Mouse (Mus musculus) kidney, embryonic 14.5 days (tissue): ENCODE data around the gene Car12. TPM values are rescaled to one million over a fixed set of nuclear protein-coding genes. Genes with fewer than 3 reads are reported as not detected.

Source experiments
- polyA plus RNA-seq: library from polyadenylated mRNA; unstranded; fragments of >200 nt; fragmentation: Nextera tagmentation; extraction: Ambion mirVana; gene quantifications from 2 replicates; pipeline ENCODE4 v1.2.1, GENCODE M21; 2014

Gene Car12
- polyA plus RNA-seq, 1 experiment from 2014 or later = 4.2 TPM

Other genes with a start within 250 kb of the Car12 start
- 1.8 and 2.3 TPM in 2 replicates for gene Fbxl22, start 199.1 kb upstream of the Car12 start, polyA plus RNA-seq
- 51.7 and 83.6 TPM in 2 replicates for gene Usp3, start 120.5 kb upstream of the Car12 start, polyA plus RNA-seq
- gene Aph1b, start 81.8 kb downstream of the Car12 start, polyA plus RNA-seq = 6.0 and 13.8 TPM in 2 replicates
- gene Gm10647, start 83.4 kb downstream of the Car12 start, polyA plus RNA-seq = 0.40 and 0.81 TPM in 2 replicates
- gene Aph1c, start 121.0 kb downstream of the Car12 start, polyA plus RNA-seq = 3.3 and 4.7 TPM in 2 replicates
- 18.0 and 27.3 TPM in 2 replicates for gene Rab8b, start 206.0 kb downstream of the Car12 start, polyA plus RNA-seq
- 724 and 1,042 TPM in 2 replicates for gene Rps27l, start 232.4 kb downstream of the Car12 start, polyA plus RNA-seq